Mouse (Mus musculus): ENCODE data around the gene Fkbp8.

DNA sequence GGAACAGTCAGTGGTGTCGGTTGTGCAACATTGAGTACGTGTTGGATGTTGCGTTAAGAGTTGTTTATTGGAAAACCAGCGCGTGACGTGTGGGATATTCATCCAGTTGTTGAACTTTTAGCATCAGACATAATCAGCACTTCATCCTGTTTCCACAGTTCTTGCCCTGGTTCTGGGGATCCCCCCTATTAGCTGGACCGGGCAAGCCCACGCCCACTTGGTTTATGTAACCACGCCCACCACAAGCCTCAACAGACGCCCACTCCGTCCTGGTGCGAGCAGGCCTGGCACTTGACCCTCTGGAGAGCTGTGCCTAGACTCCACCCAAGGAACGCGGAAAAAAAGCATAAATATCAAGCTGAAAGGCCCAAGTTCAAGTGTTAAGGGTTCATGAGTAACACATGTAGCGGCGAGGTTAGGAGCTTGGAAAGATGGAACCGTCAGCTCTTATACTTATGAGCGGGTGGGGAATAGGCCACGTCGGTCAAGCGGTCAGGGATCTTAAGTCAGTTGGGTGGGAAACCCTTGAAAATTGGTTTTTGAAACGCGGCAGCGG lies 10.6 kb downstream of the Fkbp8 start:
- no peak for TF ChIP-seq CTCF (IDR thresholded peaks at IDR 0.05; ENCODE audit: control insufficient read depth, insufficient read depth, insufficient read length)
- TF ChIP-seq MYOG (IDR thresholded peaks at IDR 0.05; ENCODE audit: control insufficient read depth, extremely low read depth, insufficient read length), result no peak
- no peak for TF ChIP-seq MAX (IDR thresholded peaks at IDR 0.05)
- TF ChIP-seq MYOD1 (IDR thresholded peaks at IDR 0.05; ENCODE audit: control insufficient read depth, insufficient read length, low read depth), result no peak
- no peak for TF ChIP-seq FOSL1 (IDR thresholded peaks at IDR 0.05; ENCODE audit: insufficient read depth, low read length, poor library complexity, severe bottlenecking)
